In genomic region chr2:93030101-93030500, GRCm38 (mm10) we compare ENCODE assay signal across 13 mouse cellular contexts. TPM values are rescaled to one million over a fixed set of nuclear protein-coding genes. Genes with fewer than 3 reads are reported as not detected.
DNase-seq lines count a peak whose midpoint lies in the region; ATAC-seq lines count a peak whose summit lies in the region.
"Had no signal": no experiment of that assay in that cellular context is flagged by ENCODE, and none has a peak within 500 bp of the region (broad histone marks: within the 10 kb centered on the region; RNA-seq: fewer than 3 reads in every experiment).

No protein-coding gene starts in this region.

- no peak overlapping the region for H3K4me2 ChIP-seq in heart, embryonic 12.5 days
- no peak overlapping the region for H3K4me2 ChIP-seq in forebrain, embryonic 11.5 days (ENCODE audit: low read depth, low read length, severe bottlenecking)
- H3K4me2 ChIP-seq: liver, embryonic 15.5 days; midbrain, embryonic 11.5 days; neural tube, embryonic 15.5 days had no signal

- no peaks in the 10 kb centered on the region for H3K27me3 ChIP-seq in heart, embryonic 12.5 days (replicated peaks)
- no peaks in the 10 kb centered on the region for H3K27me3 ChIP-seq in heart, embryonic 10.5 days (ENCODE audit: insufficient read depth, poor library complexity, severe bottlenecking)
- H3K27me3 ChIP-seq in midbrain, embryonic 10.5 days (ENCODE audit: low read depth, poor library complexity, severe bottlenecking) = peaks cover 4% of the 10 kb centered on the region; the same call in 1 of the 2 replicates
- H3K27me3 ChIP-seq in forebrain, embryonic 11.5 days (ENCODE audit: control insufficient read depth, insufficient read depth, low read length) = no peaks in the 10 kb centered on the region
- H3K27me3 ChIP-seq: liver, embryonic 15.5 days; neural tube, embryonic 15.5 days had no signal

- ATAC-seq in heart, embryonic 12.5 days (ENCODE audit: insufficient number of reproducible peaks, low FRiP score) = no peak
- peak; percentile 57 for ATAC-seq in cerebellum, adult (ENCODE audit: insufficient number of reproducible peaks, low FRiP score, low TSS enrichment)
- no peak for ATAC-seq in forebrain, embryonic 11.5 days (replicated peaks; ENCODE audit: low FRiP score)
- ATAC-seq: forebrain, postnatal 0 days had no signal

- peaks cover 71% of the 10 kb centered on the region for H3K4me1 ChIP-seq in heart, embryonic 12.5 days (replicated peaks)
- peaks cover 73% of the 10 kb centered on the region for H3K4me1 ChIP-seq in heart, embryonic 10.5 days
- H3K4me1 ChIP-seq in midbrain, embryonic 10.5 days = peaks cover 48% of the 10 kb centered on the region
- peaks cover 5% of the 10 kb centered on the region; the same call in 1 of the 2 replicates for H3K4me1 ChIP-seq in forebrain, embryonic 11.5 days (replicated peaks; ENCODE audit: control insufficient read depth, insufficient read depth, low read length)

- no peak overlapping the region for H3K4me3 ChIP-seq in heart, embryonic 12.5 days
- no peak overlapping the region for H3K4me3 ChIP-seq in heart, embryonic 10.5 days
- no peak overlapping the region for H3K4me3 ChIP-seq in midbrain, embryonic 10.5 days
- no peak overlapping the region for H3K4me3 ChIP-seq in forebrain, embryonic 11.5 days (ENCODE audit: low read depth, low read length)
- H3K4me3 ChIP-seq: left cerebral cortex, adult 2 months; liver, embryonic 15.5 days; neural tube, embryonic 15.5 days had no signal

- H3K27ac ChIP-seq in heart, embryonic 12.5 days (ENCODE audit: poor library complexity, severe bottlenecking) = no peak overlapping the region
- peak overlapping the region; percentile 62; the same call in 1 of the 2 replicates for H3K27ac ChIP-seq in heart, embryonic 10.5 days
- H3K27ac ChIP-seq in midbrain, embryonic 10.5 days (replicated peaks) = no peak overlapping the region; the same call in 1 of the 2 replicates
- H3K27ac ChIP-seq in forebrain, embryonic 11.5 days (ENCODE audit: low read depth, low read length) = no peak overlapping the region
- H3K27ac ChIP-seq: left cerebral cortex, adult 2 months; liver, embryonic 15.5 days; neural tube, embryonic 15.5 days had no signal

- 0 out of 2 replicates have a peak, but pooled peaks cover 3% of the 10 kb centered on the region for H3K36me3 ChIP-seq in heart, embryonic 12.5 days
- H3K36me3 ChIP-seq in heart, embryonic 10.5 days = no peaks in the 10 kb centered on the region
- H3K36me3 ChIP-seq in midbrain, embryonic 10.5 days = no peaks in the 10 kb centered on the region
- no peaks in the 10 kb centered on the region for H3K36me3 ChIP-seq in forebrain, embryonic 11.5 days (ENCODE audit: control insufficient read depth, insufficient read depth, low read length)
- H3K36me3 ChIP-seq: liver, embryonic 15.5 days; neural tube, embryonic 15.5 days had no signal

- H3K9me3 ChIP-seq in heart, embryonic 12.5 days (replicated peaks) = no peaks in the 10 kb centered on the region
- no peaks in the 10 kb centered on the region for H3K9me3 ChIP-seq in heart, embryonic 10.5 days
- no peaks in the 10 kb centered on the region for H3K9me3 ChIP-seq in midbrain, embryonic 10.5 days (replicated peaks)
- no peaks in the 10 kb centered on the region for H3K9me3 ChIP-seq in forebrain, embryonic 11.5 days (ENCODE audit: control insufficient read depth, low read length)
- H3K9me3 ChIP-seq: liver, embryonic 15.5 days; neural tube, embryonic 15.5 days had no signal

- H3K9ac ChIP-seq in heart, embryonic 12.5 days = no peak overlapping the region
- H3K9ac ChIP-seq in forebrain, embryonic 11.5 days (ENCODE audit: low read length) = no peak overlapping the region
- H3K9ac ChIP-seq: forebrain, postnatal 0 days; liver, embryonic 15.5 days; neural tube, embryonic 15.5 days had no signal

- WGBS in heart, embryonic 12.5 days = 72% methylated on average over 6 of the region's 6 CpGs
- 75% methylated on average over 6 of the region's 6 CpGs for WGBS in heart, embryonic 10.5 days
- WGBS in midbrain, embryonic 10.5 days = 89% methylated on average over 6 of the region's 6 CpGs
- WGBS in forebrain, embryonic 11.5 days = 85% methylated on average over 6 of the region's 6 CpGs

- peak; percentile 50 to 72 for DNase-seq in heart, adult 18-20 months
- peak; percentile 47 for DNase-seq in 3T3-L1 (ENCODE audit: low read depth, low spot score)
- DNase-seq in heart, embryonic 10.5 days (ENCODE audit: low spot score) = no peak
- no peak for DNase-seq in midbrain, embryonic 10.5 days (ENCODE audit: low spot score)
- no peak for DNase-seq in testis, postnatal 14 days (ENCODE audit: low spot score)
- no peak for DNase-seq in forebrain, embryonic 11.5 days (ENCODE audit: low spot score)
- DNase-seq: forebrain, postnatal 0 days had no signal

RNA-seq across cellular contexts. Expression of gene Prdm11, which starts 15.9 kb away (rescaled TPM):
- 1 to 10 TPM; 8.4 to 9.5 TPM for total RNA-seq in heart, adult 18-20 months (2021)
- 5.6 and 5.8 TPM in 2 replicates for polyA plus RNA-seq in heart, embryonic 12.5 days (2016; fragmentation: Nextera tagmentation; extraction: Ambion mirVana)
- polyA plus RNA-seq in heart, embryonic 10.5 days (2016; fragmentation: Nextera tagmentation; extraction: Ambion mirVana) = 4.5 and 4.6 TPM in 2 replicates
- polyA plus RNA-seq in midbrain, embryonic 10.5 days (2016; fragmentation: Nextera tagmentation; extraction: Ambion mirVana) = 1.5 and 1.7 TPM in 2 replicates
- 1.8 and 1.9 TPM in 2 replicates for polyA plus RNA-seq in forebrain, embryonic 11.5 days (2014; fragmentation: Nextera tagmentation; extraction: Ambion mirVana)

Comparison
In these comparisons a context has a peak if more than half of its experiments do, and no peak if none do; other contexts are left out.
1. DNase-seq: peak in heart, adult 18-20 months (2 of 2) and 3T3-L1 (single experiment); none in heart, embryonic 10.5 days (single experiment), midbrain, embryonic 10.5 days (single experiment), testis, postnatal 14 days (single experiment) and forebrain, embryonic 11.5 days (single experiment).